Mouse (Mus musculus) granulocyte monocyte progenitor cell, adult 5-6 weeks (primary cell): ENCODE results near the gene Plcb4. TPM values are rescaled to one million over a fixed set of nuclear protein-coding genes. Genes with fewer than 3 reads are reported as not detected.

Experiments used
- ATAC-seq: replicated peaks from 2 replicates; pipeline ENCODE4 v1.8.0; 2016; ENCODE audit warnings: mild to moderate bottlenecking, moderate TSS enrichment, inconsistent platforms; ENCODE audit not compliant: poor library complexity, severe bottlenecking
- total RNA-seq, 2 experiments: library from RNA; stranded (forward) in 1 of 2; stranded (reverse) in 1 of 2; fragments of 200-712, 200-1000 nt in 1 of 2; fragments of >200 nt in 1 of 2; fragmentation: Nextera tagmentation in 1 of 2; gene quantifications; 2 replicates each; pipeline ENCODE4 v1.2.3; 2014 to 2017

Gene Plcb4
- total RNA-seq, 2 experiments from 2014 or later: 11.3 to 20.8 TPM

DNA sequence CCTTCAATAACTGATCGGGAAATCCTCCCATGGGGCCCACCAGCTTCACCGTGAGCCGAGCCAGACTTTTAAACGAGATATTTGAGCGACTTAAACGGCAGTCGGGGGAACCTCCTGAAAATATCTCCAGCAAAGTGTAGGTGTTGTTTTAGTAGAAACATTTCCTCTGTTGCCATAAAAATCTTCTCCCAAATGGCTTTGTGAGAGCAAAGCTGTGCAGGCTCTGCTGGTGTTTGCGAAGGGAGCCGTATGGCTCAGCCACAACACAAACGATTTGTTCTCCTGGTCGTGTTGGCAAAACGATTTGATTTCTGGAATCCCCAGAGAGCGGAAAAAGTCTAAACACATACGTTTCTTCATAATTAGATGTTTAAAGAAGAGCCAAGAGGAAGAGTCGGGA lies 90.8 kb downstream of the Plcb4 start:
- ATAC-seq: no peak

DNA sequence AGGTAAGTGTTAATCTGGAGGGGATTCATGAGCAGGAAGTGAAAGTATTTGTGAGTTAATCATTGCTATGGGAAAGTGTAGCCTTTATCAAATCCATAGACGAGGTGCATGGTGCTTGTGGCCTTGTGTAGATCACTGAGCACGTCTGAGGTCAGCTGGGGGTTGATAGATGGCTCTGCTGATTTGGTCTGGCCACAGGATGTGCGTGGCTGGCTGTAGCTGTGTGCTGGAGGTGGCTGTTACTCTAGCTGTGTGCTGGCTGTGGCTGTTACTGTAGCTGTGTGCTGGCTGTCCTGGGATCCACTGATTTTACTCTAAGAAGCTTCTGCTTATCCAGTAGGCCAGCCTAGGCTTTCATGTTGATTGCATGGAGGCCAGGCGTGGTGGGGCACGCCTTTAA lies 91.9 kb downstream of the Plcb4 start:
- ATAC-seq: peak; percentile 86

DNA sequence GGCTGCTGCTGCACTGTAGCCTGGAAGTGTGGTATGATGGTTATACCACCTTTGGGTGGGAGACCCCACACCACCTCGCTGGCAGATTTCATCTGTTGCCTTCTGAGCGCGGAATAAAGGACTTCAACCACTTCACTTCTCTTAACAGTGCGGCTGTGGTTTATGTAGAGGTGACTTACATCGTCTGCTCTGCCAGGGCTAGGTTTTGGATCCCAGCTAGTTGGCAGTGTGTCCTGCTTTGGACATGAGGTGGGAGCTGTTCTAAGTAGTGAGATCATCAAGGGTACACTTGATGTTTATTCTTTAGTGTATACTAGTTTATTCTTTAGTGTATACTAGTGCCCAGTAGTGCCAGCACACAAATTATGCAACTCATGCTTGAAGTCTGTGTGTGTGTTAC lies 97.0 kb downstream of the Plcb4 start:
- ATAC-seq: no peak

DNA sequence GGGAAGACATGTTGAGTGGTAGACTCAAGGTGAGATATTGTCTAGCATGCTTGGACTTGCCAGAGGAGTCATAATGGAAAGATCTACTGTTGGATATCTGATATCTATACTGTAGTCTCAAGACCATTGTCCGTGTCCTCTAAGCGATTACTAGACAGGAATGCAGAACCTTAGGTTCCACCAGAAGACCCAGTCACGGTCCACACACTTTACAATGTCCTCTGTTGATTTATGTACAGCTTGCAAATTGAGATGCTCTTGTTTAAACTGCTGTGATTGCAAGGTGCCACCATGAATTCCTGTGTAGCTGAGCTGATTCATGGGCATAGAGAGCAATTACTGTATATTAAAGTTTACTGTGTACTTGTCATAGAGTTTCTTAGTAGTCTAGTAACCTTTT lies 98.7 kb downstream of the Plcb4 start:
- ATAC-seq: no peak

DNA sequence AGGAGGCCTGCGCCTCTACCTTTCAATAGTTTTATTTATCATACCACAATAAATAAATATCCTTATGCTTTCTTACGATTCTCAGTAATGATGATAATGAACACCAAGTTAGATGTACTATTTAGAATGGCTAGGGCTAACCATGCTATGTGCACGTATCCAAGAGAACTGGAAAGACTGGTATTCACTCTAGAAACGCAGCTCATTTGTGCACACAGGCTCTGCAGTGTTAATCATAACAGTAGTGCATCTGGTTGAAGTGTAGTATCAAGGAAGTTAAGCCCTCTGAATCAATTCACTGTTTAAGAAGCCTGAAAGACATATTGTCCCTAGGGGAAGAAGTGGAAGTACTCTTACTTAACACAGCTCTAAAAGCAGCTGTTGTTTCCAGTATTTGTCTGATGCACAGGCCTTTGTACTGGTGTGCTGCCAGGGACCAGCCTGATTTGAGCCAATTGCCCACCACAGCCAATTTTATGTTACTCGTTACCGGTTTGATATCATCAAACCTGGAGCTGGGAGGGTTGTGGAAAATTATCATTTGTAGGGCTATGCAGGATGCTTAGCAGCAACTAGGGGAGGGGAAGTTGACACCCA lies 100.8 kb downstream of the Plcb4 start:
- ATAC-seq: no peak

DNA sequence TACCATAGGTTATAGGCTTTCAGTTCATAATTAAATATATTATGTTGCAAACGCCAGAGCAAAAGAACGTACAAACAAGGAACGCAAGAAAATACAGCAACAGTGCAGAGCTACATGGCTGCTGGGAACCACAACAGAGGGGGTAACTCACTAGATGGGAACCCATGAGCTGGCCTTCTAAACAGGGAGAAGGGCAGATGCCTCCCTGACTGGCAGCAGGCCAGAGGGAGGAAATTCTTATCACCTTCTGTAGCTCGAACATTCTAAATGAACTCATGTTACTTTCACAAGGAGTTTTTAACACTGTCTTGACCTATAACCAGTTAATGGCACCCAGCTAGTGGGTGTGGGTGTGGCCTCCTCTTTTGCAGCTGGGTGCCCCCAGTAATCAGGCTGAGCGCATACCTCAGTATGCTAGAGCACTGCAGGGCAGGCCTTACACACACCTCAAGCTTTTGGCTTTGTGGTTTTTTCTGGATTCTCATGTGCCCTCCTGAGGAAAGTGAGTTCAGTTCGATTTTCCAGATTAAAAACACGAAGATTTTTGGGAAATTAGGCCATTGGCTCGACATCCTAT lies 102.5 kb downstream of the Plcb4 start:
- ATAC-seq: no peak

DNA sequence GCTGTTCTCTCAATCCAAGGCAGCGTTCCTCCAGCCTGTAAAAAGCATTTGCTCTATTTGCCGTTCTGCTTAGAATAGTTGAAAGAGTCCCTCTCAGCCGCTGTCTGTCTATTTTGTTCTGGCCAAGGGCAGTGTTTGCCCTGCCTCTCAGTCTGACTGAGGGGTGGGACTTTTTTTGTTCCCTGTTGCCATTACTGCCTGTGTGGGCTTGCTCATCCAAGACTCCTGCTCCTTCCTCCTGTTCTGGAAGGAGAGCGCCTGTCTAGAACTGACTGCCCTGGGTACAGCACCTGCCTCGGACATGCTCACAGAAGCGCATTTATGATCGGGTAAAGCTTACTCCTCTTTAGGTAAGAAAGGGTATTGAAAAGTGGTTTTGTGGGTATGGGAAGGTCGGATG lies 105.9 kb downstream of the Plcb4 start:
- ATAC-seq: no peak

DNA sequence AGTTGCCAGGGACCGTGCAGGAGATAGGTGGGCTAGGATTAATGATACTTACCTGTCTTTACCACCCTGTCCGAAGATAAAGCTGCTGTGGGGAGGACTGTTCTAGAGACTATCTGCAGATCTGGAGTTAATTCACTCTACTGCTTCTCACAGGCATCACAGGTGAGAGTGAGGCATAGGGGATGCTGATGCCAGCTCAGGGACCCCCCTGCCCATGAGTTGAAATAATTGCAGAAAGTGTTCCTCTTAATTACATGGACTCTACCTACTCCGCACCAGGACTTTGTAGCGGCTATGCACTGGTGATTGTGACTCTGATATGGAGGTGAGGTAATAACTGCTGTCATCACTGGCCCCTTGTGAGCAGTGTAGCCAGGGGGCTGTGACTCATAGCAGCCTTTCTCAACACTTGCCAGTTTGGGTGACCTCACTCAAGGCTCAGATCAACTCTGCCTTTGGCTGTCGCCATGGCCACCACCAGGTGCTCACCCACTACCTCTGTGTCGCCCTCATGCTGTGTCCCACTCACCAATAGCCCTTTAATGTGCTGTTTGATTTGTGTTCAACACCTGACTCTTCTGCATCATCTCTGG lies 107.8 kb downstream of the Plcb4 start:
- peak; percentile 75 for ATAC-seq

DNA sequence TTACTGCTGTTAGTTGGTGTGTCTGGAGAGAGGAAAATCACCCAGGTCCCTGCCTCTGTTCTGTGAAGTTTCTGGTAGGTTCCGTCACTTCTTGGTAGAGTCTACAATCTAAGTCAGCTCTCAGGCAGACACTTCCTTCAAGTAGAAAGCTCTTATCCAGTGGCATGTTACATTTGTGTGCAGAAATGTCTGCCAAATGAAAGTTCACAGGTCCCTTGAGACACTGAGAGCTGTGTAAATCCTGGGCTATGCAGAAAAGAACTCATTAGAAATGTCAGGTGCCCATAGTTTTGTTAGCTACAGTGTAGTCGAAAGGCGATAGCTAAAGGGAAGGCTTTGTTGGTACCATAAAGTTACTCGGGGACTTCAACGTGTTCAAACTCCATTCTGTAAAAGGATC lies 108.7 kb downstream of the Plcb4 start:
- ATAC-seq: no peak

DNA sequence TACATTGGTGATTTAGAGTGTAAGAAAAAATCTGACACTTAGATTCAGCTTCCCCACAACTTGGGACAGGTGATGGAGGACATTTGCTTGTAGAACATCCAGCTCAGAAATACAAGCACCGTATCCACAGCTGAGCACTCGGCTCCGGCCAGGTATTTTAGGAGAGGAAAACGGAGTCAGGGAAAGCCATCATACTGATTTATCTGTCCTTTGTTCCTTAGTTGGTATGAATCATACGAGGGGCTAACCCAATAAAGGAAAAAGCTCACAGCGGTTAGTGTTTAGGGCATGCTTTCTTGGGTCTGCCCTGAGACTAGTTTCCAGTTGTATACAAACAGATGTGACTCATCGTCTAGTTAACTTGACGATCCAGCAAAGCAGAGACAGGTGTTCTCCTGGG lies 110.9 kb downstream of the Plcb4 start:
- no peak for ATAC-seq

DNA sequence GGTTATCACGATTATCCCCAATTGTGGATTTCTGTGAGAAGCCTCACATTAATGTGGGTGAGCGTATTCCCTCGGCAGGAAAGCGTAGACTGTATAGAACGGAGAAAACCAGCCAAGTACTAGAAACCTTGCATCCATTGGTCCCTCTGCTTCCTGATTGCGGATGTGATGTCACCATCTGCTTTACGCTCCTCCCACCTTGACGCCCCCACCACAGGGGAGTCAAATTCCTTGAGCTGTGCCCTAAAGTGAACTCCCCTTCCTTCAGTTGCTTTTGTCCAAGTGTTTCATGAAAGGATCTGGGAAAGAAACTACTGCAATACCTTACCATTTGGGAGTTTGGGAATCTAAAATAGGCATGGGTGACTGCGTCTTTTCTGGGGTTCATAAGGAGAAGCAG lies 111.4 kb downstream of the Plcb4 start:
- ATAC-seq: no peak

DNA sequence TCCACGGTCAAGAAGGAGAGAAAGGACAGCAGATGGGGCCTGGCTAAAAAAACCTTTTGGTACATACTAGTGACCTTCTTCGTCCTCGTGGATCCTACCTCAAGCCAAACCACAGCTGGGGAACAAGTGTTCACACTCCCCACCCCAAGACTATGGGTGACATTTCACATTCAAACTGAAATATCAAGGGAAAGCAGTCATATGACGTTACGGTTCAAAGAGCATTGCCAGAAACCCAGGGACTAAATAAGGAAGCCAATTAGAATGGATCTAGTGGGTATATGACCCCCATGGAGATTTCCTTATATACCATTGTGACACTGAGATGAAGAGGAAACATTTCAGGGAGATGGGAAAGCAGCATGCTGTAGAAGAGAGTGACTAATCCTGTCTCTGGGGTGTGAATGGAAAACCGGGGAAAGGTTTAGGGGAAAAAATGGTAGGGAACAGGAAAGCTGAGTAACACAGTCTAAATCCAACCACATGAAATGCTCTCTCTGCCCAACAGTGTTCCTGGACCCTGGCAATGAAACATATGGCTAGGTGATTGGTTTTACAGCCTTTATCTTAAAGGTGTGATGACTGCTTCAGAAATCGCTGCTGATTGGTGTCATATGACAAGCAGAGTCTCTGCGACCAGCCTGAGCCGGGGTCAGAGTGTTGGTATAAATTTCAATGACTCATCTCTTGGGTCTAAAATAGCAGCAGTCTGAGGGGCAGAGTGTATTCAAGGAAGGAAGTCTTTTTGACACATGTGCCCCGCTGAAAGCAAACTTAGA lies 114.6 kb downstream of the Plcb4 start:
- ATAC-seq: peak; percentile 74

DNA sequence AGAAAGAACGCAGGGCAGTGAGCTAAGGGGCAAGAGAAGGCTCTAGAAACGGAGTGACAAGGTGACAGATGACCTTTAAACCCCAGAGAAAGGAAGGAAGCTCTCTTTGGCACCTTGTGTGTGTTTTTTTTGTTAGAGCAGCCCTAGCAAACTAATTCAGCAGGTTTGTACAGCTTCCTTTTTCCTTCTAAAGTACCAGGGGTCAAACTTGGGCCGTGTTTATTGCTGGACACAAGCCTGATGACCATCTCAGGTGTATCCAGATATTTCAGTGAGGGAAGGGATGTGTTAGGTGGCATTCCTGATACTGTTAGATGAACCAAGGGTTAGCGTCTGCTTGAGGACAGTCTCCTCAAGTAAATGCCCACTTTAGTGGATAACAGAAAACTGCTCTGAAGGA lies 116.2 kb downstream of the Plcb4 start:
- ATAC-seq: no peak

DNA sequence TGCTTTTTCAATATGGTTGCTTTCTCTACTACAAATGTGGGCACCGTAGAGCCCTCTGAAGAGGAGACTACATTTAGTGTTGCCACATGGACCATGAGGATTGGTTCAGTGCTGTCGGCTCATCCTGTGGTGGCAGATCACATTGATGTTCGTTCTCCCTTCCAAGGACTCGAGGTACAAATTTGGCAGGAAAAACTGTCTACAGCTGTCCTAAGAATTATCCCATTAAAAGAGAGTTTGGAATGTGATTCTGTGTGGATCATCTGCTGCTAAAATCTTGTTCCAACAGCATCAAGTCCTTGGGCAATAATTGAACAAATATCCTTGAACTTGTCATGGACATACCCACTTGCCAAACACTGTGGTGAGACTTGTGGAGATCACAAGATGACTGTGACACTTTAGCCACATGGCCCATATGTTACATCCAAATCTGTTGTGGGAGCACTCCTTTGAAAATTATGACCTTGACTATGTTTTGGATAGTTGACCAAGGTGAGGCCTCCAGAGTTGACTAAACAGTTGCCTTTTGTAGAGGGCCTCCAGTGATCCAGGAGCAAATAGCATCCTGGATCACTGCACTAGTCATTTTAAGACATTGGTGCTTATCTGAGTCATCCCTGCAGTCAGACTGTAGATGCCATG lies 117.4 kb downstream of the Plcb4 start:
- no peak for ATAC-seq

DNA sequence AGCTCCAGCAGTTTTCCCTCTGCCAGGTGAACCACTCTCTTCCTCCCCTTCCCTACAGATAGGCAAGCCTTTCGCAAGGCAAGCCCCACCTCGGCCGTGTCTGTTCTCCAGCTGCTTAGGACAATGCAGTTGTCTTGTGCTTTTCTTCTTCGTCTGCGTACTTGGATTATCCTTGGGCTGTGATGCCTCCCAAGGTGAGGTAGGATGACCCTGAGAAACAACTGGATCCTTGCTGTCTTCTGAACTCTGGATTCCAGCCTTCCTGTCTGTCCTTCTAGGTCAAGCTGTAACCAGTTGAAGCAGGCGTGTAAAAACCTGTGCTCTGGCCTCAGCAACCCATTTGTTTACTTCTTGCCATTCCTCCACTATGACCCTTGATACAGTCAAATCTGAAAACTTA lies 122.6 kb downstream of the Plcb4 start:
- no peak for ATAC-seq

DNA sequence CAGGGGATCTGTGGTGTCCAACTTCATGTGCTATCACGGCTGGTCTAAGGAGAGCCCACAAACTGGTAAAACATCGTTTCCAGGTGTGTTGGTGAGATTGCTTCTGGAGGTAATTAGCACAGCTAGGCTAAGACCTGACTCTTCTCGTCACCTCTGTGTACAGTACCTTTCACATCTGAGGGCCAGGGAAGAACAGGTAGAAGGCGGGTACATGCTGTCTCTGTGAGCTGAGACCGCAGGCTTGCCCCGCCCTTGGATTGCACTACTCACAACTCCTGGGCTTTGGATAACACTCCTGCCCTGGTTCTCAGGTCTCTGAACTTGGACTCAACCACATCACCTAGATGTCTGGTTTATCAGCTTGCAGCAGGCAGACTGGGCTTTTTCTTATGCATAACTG lies 128.6 kb downstream of the Plcb4 start:
- no peak for ATAC-seq

DNA sequence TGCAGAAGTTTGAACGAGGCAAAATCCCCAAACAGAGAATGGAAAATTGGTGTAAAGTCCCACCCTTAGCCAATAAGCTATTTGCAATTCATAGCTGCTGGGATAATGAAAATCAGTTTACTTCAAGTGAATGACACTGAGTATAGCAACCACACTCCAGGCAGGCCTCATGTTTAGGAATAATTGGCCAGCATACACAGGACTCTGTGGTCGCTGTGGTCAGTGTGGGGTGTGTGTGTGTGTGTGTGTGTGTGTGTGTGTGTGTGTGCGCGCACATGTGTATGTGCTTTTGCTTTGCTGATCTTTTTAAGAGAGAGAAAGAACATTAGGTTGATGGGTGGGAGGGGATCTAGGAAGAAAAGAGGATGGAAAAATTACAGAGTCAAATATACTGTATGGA lies 134.1 kb downstream of the Plcb4 start:
- ATAC-seq: no peak

DNA sequence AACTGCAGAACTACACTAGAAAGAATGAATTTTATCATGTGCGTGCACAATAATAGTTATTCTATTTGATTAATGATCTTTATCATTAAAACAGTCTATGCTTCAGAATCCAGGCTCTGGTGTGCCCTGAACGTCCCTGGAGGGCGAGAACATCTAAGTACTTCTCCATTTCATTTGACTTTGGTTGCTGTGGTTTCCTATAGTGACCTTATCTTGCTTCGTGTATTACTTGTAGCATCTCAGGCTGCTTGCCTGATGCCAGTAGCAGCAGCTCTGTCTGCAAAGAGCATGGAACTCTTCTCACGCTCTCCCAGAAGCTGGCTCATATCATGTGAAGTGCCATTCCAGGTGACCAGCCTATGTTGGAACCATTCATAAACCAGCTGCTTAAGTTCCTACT lies 137.9 kb downstream of the Plcb4 start:
- peak; percentile 83 for ATAC-seq

DNA sequence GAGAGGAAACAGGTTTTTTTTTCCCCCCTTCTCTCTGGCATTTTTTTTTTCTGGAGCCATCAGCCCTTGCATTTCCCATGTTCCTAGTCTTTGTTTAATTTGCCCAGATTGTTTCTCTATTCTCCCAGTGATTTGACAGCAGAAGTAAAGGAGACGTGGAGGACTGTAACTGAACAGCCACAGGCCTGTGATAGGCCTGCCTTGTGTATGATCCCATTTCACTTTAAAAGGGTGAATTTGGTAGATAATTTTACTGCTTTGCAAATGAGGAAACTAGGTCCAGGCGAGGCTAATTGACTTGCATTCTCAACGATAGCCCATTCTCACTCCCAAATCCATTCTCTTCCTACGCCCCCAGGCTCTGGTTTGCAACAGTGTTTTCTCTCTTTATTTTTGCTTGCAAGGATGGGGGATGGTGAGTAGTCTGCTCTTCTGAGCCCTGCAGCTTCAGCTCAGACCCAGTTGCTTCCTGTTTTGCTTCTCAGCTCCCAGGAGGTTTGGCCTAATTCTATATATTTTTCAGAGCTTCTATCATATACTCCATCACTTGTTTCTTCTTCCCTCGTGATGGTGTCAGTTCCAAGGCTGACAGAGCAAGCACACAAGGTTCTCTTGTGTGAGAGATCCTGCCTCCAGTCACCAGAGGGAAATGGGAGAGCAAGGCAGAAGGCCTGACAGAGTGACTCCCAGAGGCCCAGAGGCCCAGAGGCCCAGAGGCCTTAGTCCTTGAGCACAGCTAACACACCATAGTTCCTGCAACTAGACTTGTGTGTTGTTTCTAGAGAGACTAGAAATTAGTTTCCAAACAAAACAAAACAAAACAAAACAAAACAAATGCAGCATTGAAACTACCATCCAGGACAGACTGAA lies 139.1 kb downstream of the Plcb4 start:
- ATAC-seq: peak; percentile 34

DNA sequence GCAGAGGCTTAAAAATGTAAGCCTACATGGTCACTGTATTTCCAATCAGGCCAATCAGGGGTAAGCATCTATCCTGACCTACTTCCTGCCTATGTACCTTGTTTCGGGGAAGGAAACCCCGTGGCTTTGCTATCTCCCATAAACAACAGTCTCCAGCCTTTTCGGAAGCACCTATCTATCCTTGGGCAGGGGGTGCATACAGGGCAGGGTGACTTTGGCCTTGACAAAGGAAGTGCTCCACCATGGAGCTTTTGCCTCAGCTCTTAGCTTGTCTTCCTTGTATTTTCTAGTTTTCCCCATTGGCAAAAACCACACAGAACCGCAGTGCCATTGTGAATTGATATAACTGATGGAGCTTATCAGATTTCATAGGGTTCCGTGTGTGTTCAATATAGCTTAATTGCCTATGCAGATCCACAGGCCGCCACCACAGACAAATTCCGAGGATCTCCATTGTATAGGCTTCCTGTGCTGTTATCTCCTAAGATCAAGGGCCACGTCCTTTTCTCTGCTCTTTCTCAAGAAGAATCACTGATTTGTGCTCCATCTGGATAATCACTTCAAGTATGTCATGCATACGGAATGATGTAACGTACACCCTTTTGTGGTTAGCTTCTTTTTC lies 140.4 kb downstream of the Plcb4 start:
- peak; percentile 8; the same call in 1 of the 2 replicates for ATAC-seq
